Mouse (Mus musculus) midbrain, embryonic 11.5 days (tissue): ENCODE results near the gene Tlr11. TPM values are rescaled to one million over a fixed set of nuclear protein-coding genes. Genes with fewer than 3 reads are reported as not detected.

Experiments used
- polyA plus RNA-seq: library from polyadenylated mRNA; unstranded; fragments of >200 nt; fragmentation: Nextera tagmentation; extraction: Ambion mirVana; gene quantifications from 2 replicates; pipeline ENCODE4 v1.2.1, GENCODE M21; 2014

Tlr11 gene
- polyA plus RNA-seq, 1 experiment from 2014 or later: not detected

Other genes starting within 250 kb of the Tlr11 start
- gene Olfr727, start 234.7 kb upstream of the Tlr11 start, polyA plus RNA-seq: not detected in 2 replicates
- gene Olfr728, start 215.2 kb upstream of the Tlr11 start, polyA plus RNA-seq: not detected in 2 replicates
- not detected in 2 replicates for gene Olfr729, start 205.0 kb upstream of the Tlr11 start, polyA plus RNA-seq
- not detected in 2 replicates for gene Olfr730, start 169.7 kb upstream of the Tlr11 start, polyA plus RNA-seq
- gene Olfr731, start 116.0 kb upstream of the Tlr11 start, polyA plus RNA-seq: not detected in 2 replicates
- gene Olfr732, start 73.7 kb upstream of the Tlr11 start, polyA plus RNA-seq: not detected in 2 replicates
- gene Olfr733, start 56.4 kb upstream of the Tlr11 start, polyA plus RNA-seq: not detected in 2 replicates
- not detected in 2 replicates for gene Olfr734, start 31.2 kb upstream of the Tlr11 start, polyA plus RNA-seq
- not detected in 2 replicates for gene Olfr735, start 9.0 kb upstream of the Tlr11 start, polyA plus RNA-seq
- gene Olfr736, start 23.2 kb downstream of the Tlr11 start, polyA plus RNA-seq: not detected in 2 replicates
- gene Olfr738, start 49.7 kb downstream of the Tlr11 start, polyA plus RNA-seq: not detected in 2 replicates
- not detected in 2 replicates for gene Olfr739, start 60.7 kb downstream of the Tlr11 start, polyA plus RNA-seq
- not detected in 2 replicates for gene Olfr740, start 87.6 kb downstream of the Tlr11 start, polyA plus RNA-seq
- gene Olfr741, start 114.8 kb downstream of the Tlr11 start, polyA plus RNA-seq: not detected in 2 replicates
- not detected in 2 replicates for gene Olfr742, start 145.7 kb downstream of the Tlr11 start, polyA plus RNA-seq
- not detected in 2 replicates for gene Olfr743, start 163.9 kb downstream of the Tlr11 start, polyA plus RNA-seq